Mouse (Mus musculus) liver, adult 10 weeks (tissue): Measurements from ENCODE around the gene Gm21854. TPM values are rescaled to one million over a fixed set of nuclear protein-coding genes. Genes with fewer than 3 reads are reported as not detected.

Source experiments
- polyA plus RNA-seq: library from polyadenylated mRNA; stranded (reverse); fragments of 350-450 nt; fragmentation: Illumina TruSeq; extraction: RNeasy Lipid Tissue Mini Kit (QIAGEN cat#74804); gene quantifications from one replicate; pipeline ENCODE4 v1.2.3, GENCODE M21; 2014; ENCODE audit warnings: low read depth, low replicate concordance

Gene Gm21854
- not detected for polyA plus RNA-seq

GRCm38 (mm10) chrY:5656686-5657085 is at the start of gene Gm21854:
TSS of gene Gm21854 (plus strand) at chrY:5656986.

Other genes with a start within 250 kb of the Gm21854 start
- not detected for gene Gm20914, start 69.0 kb downstream of the Gm21854 start, polyA plus RNA-seq
- not detected for gene Gm28171, start 136.4 kb downstream of the Gm21854 start, polyA plus RNA-seq